Mouse (Mus musculus): ENCODE measurements around the gene Crisp2. TPM values are rescaled to one million over a fixed set of nuclear protein-coding genes. Genes with fewer than 3 reads are reported as not detected.

Gene Crisp2
- polyA plus RNA-seq (2015; fragmentation: Nextera tagmentation; extraction: Ambion mirVana): not detected in 2 replicates

DNA sequence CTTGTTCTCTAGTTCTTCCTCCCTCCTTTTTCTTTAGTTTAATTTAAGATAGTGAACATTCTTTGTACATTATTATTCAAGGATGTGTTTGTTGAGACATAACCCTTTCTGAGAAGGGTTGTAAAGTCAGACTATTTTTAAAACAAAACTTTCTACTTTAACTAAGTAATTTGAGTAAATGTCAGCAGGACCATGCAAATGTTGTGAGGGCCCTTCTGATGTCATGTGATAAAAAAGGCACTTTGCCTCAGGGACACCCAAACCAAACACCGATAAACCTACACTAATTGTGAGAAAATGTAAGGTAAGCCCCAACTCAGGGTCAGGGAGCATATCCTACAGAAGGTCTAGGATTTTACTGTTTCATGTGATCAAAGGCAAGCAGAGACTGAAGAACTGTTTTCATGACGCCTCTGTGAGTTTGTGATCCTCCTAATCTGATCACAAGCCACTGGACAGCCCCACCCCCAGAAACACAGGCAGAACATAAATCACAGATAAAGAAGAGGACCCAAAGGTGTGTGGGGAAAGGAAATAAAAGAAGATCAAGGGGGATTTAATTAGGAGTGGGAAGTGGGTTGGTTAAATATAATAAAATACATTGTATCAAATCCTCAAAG lies at the start of gene Crisp2:
TSS of gene Crisp2 (minus strand) at position 51 of the 620 bp plus-strand sequence.

DNA sequence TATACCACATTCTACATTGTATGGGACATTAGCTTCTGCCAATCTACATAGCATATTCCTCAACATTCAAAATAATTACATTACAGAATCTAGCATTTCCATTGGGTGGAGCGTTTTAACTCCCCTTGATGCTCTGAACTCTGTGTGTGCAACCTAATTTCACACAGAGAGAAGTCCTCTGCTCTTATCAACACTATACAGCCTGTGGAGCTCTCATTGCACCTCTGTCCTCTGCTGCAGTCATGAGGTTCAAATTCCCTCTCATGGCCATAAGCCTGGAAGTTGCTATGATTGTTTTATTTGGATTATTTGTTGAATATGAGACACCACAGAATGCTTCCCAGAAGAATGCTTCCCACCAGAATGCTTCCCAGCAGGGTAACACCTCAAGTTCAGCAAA lies 4.1 kb upstream of the Crisp2 start, which contains the start of gene Rhag:
TSS of gene Rhag (plus strand) at position 193 of the 400 bp plus-strand sequence.

DNA sequence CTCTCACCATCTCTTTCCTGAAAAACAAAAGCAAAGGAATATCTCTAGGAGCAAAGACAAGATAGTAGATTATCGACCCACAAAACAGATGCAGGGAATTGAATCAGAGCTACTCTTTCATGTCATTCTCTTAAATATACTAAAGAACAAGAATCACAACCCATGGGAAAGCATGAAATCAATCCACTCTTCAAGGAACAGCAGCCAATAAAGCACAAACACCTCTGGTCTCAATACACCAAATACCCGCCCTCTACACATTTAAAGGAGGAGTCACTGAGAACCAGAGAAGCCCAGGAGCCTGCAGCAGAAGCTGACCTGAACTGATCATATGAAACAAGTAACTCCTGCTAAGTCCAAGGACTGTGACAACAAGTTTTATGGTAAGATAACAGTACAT lies 80.0 kb downstream of the Crisp2 start, which contains the start of gene Esp1:
TSS of gene Esp1 (plus strand) at position 301 of the 400 bp plus-strand sequence.

Other genes with a start within 250 kb of the Crisp2 start
- gene Esp6, start 245.5 kb downstream of the Crisp2 start, polyA plus RNA-seq (2015; fragmentation: Nextera tagmentation; extraction: Ambion mirVana): not detected in 2 replicates
- not detected in 2 replicates for gene Esp4, start 208.4 kb downstream of the Crisp2 start, polyA plus RNA-seq (2015; fragmentation: Nextera tagmentation; extraction: Ambion mirVana)
- gene Esp3, start 174.9 kb downstream of the Crisp2 start, polyA plus RNA-seq (2015; fragmentation: Nextera tagmentation; extraction: Ambion mirVana): not detected in 2 replicates
- gene Esp1, start 79.9 kb downstream of the Crisp2 start, polyA plus RNA-seq (2015; fragmentation: Nextera tagmentation; extraction: Ambion mirVana): not detected in 2 replicates
- 4.0 and 11.4 TPM in 2 replicates for gene Rhag, start 4.1 kb upstream of the Crisp2 start, polyA plus RNA-seq (2015; fragmentation: Nextera tagmentation; extraction: Ambion mirVana)
- 0.77 and 1.5 TPM in 2 replicates for gene 9130008F23Rik, start 73.6 kb upstream of the Crisp2 start, polyA plus RNA-seq (2015; fragmentation: Nextera tagmentation; extraction: Ambion mirVana)
- gene Glyatl3, start 107.3 kb upstream of the Crisp2 start, polyA plus RNA-seq (2015; fragmentation: Nextera tagmentation; extraction: Ambion mirVana): not detected in 2 replicates
- gene Mut, start 127.7 kb upstream of the Crisp2 start, polyA plus RNA-seq (2015; fragmentation: Nextera tagmentation; extraction: Ambion mirVana): 35.8 and 72.4 TPM in 2 replicates
- 22.2 and 23.1 TPM in 2 replicates for gene Cenpq, start 128.0 kb upstream of the Crisp2 start, polyA plus RNA-seq (2015; fragmentation: Nextera tagmentation; extraction: Ambion mirVana)